Mouse (Mus musculus) liver, embryonic 14.5 days (tissue): ENCODE results near the gene Gp5. TPM values are rescaled to one million over a fixed set of nuclear protein-coding genes. Genes with fewer than 3 reads are reported as not detected.

Source experiments
- ATAC-seq: fragments of 200-750 bp; cut with Nextera tagmentation; 2 replicates; pipeline ENCODE4 v1.8.0; 2017; ENCODE audit warnings: moderate number of reproducible peaks, mild to moderate bottlenecking, moderate library complexity; ENCODE audit not compliant: insufficient read depth
- DNase-seq, 3 experiments: peaks; one replicate each; pipeline ENCODE4 v3.0.0-alpha.2; 2012 to 2013; ENCODE audit warnings: low read depth in 3 of 3, low spot score in 3 of 3
- H3K27ac ChIP-seq: fragments of 300-500 bp; sonication (generic); 2 replicates; pipeline ENCODE4 v1.5.1; 2014; ENCODE audit warnings: moderate library complexity, mild to moderate bottlenecking, control low read depth, inconsistent platforms
- H3K27me3 ChIP-seq: fragments of 300-500 bp; sonication (generic); 2 replicates; pipeline ENCODE4 v1.6.1; 2014; ENCODE audit warnings: mild to moderate bottlenecking, low read length, moderate library complexity; ENCODE audit not compliant: control insufficient read depth, insufficient read depth
- H3K36me3 ChIP-seq: fragments of 300-500 bp; sonication (generic); replicated peaks from 2 replicates; pipeline ENCODE4 v1.6.1; 2014; ENCODE audit warnings: low read depth; ENCODE audit not compliant: control insufficient read depth, insufficient read depth
- H3K4me1 ChIP-seq, 2 experiments: fragments of 200-500 bp in 1 of 2; fragments of 300-500 bp in 1 of 2; sonication (generic) in 1 of 2; replicated peaks; 2 replicates each; pipeline ENCODE4 v1.6.1; 2012 to 2014; ENCODE audit warnings: antibody characterized with exemption in 1 of 2, inconsistent platforms in 1 of 2, low read length in 1 of 2; ENCODE audit not compliant: control insufficient read depth in 2 of 2, insufficient read depth in 2 of 2
- H3K4me2 ChIP-seq: fragments of 300-500 bp; sonication (generic); 2 replicates; pipeline ENCODE4 v1.6.1; 2014; ENCODE audit warnings: low read depth, mild to moderate bottlenecking, control low read depth, moderate library complexity
- H3K4me3 ChIP-seq, 2 experiments: fragments of 200-500 bp in 1 of 2; fragments of 300-500 bp in 1 of 2; sonication (generic) in 1 of 2; 2 replicates each; pipeline ENCODE4 v1.5.1; 2012 to 2014; ENCODE audit warnings: low read depth in 2 of 2, low read length in 2 of 2, mild to moderate bottlenecking in 2 of 2, control low read depth in 1 of 2, inconsistent platforms in 1 of 2, moderate library complexity in 1 of 2; ENCODE audit not compliant: insufficient read depth in 1 of 2
- H3K9ac ChIP-seq: fragments of 300-500 bp; sonication (generic); replicated peaks from 2 replicates; pipeline ENCODE4 v1.6.1; 2014; ENCODE audit warnings: mild to moderate bottlenecking, control low read depth, moderate library complexity
- H3K9me3 ChIP-seq: fragments of 300-500 bp; sonication (generic); 2 replicates; pipeline ENCODE4 v1.6.1; 2016; ENCODE audit warnings: low read length, mixed read lengths; ENCODE audit not compliant: control insufficient read depth
- CTCF ChIP-seq: IDR thresholded peaks from 2 replicates; pipeline ENCODE4 v1.5.1; 2016; ENCODE audit warnings: antibody characterized with exemption, low read depth, control low read depth
- EP300 ChIP-seq: IDR thresholded peaks from 2 replicates; pipeline ENCODE4 v1.6.1; 2016; ENCODE audit warnings: antibody characterized with exemption, low read depth
- whole genome bisulfite sequencing: fragments of 180-500 bp; shearing (Covaris S2); extraction: QIAGEN DNeasy Blood & Tissue Kit; methylation state at CpG from one replicate; pipeline ENCODE4 v1.1.7; 2014; ENCODE audit not compliant: insufficient replicate concordance; 5-methylcytosine and 5-hydroxymethylcytosine counted together
- polyA plus RNA-seq, 2 experiments: library from polyadenylated mRNA; depleted of rRNA in 1 of 2; stranded (reverse) in 1 of 2; unstranded in 1 of 2; fragments of >200 nt; fragmentation: Nextera tagmentation in 1 of 2; extraction: Ambion mirVana in 1 of 2; gene quantifications; 2 replicates each; pipeline versions ENCODE4 v1.2.1 to v1.2.3; 2012 to 2014

The Gp5 gene
- polyA plus RNA-seq, 2 experiments, result 9.4 to 9.8 TPM

DNA sequence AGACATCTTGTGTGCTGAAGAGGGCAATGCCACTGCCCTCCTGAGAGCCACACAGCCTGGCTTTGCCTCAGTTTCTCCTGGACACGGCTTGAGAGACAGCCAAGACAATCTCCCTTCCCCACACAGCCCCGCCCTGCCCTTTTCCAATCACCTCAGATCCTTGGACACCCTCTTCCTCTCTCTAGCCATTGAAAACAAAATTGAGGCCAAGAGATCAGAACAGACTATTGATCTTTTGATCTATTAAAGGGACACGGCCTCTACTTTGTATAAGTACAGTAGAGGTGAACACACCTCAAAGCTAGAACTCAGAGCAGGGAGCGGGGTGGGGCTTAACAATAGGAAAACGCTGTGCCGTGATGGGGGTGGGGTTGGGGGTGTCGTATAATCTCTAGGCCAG is 52.1 kb downstream of the Gp5 start:
- no peaks in the 10 kb centered on the region for H3K27me3 ChIP-seq
- DNase-seq (no peak), ATAC-seq (no peak)
- no peak overlapping the region for H3K4me3 ChIP-seq
- no peaks in the 10 kb centered on the region for H3K9me3 ChIP-seq
- no peak overlapping the region for H3K27ac ChIP-seq
- H3K4me1 ChIP-seq, result peaks cover 0 to 2% of the 10 kb centered on the region in 2 experiments; a peak in 1 of 4 replicates
- TF ChIP-seq EP300, result no peak
- TF ChIP-seq CTCF, result no peak
- H3K9ac ChIP-seq, result no peak overlapping the region
- 55% methylated on average over 7 of the region's 7 CpGs for WGBS
- H3K36me3 ChIP-seq, result no peaks in the 10 kb centered on the region
- H3K4me2 ChIP-seq, result no peak overlapping the region

DNA sequence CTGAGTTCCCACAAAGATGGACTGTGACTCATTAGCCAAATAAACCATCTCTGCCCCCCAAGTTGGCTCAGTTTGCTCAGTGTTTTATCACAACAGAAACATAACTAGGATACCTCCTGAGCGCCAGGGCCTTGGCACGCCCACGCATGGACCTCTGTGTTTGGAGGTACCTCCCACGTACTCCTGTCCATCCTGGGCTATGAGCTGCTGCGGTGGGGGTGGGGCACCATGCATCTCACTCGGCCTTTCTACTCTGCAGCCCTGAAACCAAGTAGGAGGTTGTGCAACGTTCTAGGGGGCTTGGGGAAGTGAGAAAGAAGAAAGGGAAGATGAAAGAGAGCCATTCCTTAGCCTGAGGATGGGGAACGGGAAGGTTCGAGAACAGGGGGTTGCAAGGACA is 52.9 kb downstream of the Gp5 start:
- H3K4me1 ChIP-seq, result peaks cover 0 to 2% of the 10 kb centered on the region in 2 experiments; a peak in 2 of 4 replicates
- H3K4me3 ChIP-seq, result no peak overlapping the region
- H3K27ac ChIP-seq, result no peak overlapping the region
- H3K4me2 ChIP-seq, result no peak overlapping the region
- H3K27me3 ChIP-seq, result no peaks in the 10 kb centered on the region
- H3K9ac ChIP-seq, result no peak overlapping the region
- 34% methylated on average over 9 of the region's 9 CpGs for WGBS
- no peak for TF ChIP-seq CTCF
- no peak for TF ChIP-seq EP300
- ATAC-seq (no peak), DNase-seq (no peak)
- H3K9me3 ChIP-seq, result no peaks in the 10 kb centered on the region
- H3K36me3 ChIP-seq, result no peaks in the 10 kb centered on the region

Other genes starting within 250 kb of the Gp5 start
- gene Hes1, start 246.4 kb downstream of the Gp5 start, polyA plus RNA-seq (2012; rRNA removed), result 5.3 and 9.2 TPM in 2 replicates
- gene Hes1, start 246.4 kb downstream of the Gp5 start, polyA plus RNA-seq (2014; fragmentation: Nextera tagmentation; extraction: Ambion mirVana), result 5.1 and 5.6 TPM in 2 replicates
- gene Cpn2, start 43.3 kb downstream of the Gp5 start, polyA plus RNA-seq (2012; rRNA removed), result 4.8 and 5.6 TPM in 2 replicates
- gene Cpn2, start 43.3 kb downstream of the Gp5 start, polyA plus RNA-seq (2014; fragmentation: Nextera tagmentation; extraction: Ambion mirVana), result 2.1 and 2.8 TPM in 2 replicates
- gene Lrrc15, start 27.5 kb downstream of the Gp5 start, polyA plus RNA-seq (2012; rRNA removed), result 0.01 TPM in 1 of 2 replicates, not detected in the other
- gene Lrrc15, start 27.5 kb downstream of the Gp5 start, polyA plus RNA-seq (2014; fragmentation: Nextera tagmentation; extraction: Ambion mirVana), result 0.01 TPM in 1 of 2 replicates, not detected in the other
- gene Atp13a3, start 95.2 kb upstream of the Gp5 start, polyA plus RNA-seq (2012; rRNA removed), result 11.7 and 14.8 TPM in 2 replicates
- 8.7 and 10.7 TPM in 2 replicates for gene Atp13a3, start 95.2 kb upstream of the Gp5 start, polyA plus RNA-seq (2014; fragmentation: Nextera tagmentation; extraction: Ambion mirVana)
- 0.85 and 0.87 TPM in 2 replicates for gene Tmem44, start 240.1 kb upstream of the Gp5 start, polyA plus RNA-seq (2012; rRNA removed)
- gene Tmem44, start 240.1 kb upstream of the Gp5 start, polyA plus RNA-seq (2014; fragmentation: Nextera tagmentation; extraction: Ambion mirVana), result 0.46 and 0.48 TPM in 2 replicates